Mouse (Mus musculus) erythroblast, embryonic 14.5 days (primary cell): ENCODE data around the gene Lrrc1.

Source experiments
- GATA1 ChIP-seq: IDR thresholded peaks from 2 replicates; pipeline ENCODE4 v1.6.1; 2012; ENCODE audit warnings: low read length, inconsistent platforms, mixed read lengths
- TAL1 ChIP-seq: IDR thresholded peaks from 3 replicates; pipeline ENCODE4 v1.6.1; 2012; ENCODE audit warnings: low read length, inconsistent platforms, mixed read lengths

DNA sequence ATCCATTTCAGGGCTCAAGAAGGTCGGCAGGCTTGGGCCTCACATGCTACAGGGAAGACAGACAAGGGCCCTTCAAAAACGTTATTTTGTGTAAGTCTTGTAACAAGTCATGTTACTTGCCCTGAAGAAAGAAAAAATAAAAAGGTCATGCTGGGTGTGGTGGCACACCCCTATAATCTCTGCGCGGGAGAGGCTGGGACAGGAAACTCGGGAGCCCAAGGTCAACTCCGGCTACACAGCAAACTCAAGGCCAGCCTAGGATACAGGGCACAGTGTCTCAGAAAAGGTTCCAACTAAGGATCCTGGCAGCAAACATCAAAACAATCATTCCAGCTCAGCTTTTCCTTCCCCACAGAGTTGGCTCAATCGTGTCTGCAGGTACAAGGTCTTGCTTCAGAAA lies 63.3 kb downstream of the Lrrc1 start:
- no peak for TF ChIP-seq TAL1
- TF ChIP-seq GATA1, result no peak
